Mouse (Mus musculus): Measurements from ENCODE around the gene Kcna5.

DNA sequence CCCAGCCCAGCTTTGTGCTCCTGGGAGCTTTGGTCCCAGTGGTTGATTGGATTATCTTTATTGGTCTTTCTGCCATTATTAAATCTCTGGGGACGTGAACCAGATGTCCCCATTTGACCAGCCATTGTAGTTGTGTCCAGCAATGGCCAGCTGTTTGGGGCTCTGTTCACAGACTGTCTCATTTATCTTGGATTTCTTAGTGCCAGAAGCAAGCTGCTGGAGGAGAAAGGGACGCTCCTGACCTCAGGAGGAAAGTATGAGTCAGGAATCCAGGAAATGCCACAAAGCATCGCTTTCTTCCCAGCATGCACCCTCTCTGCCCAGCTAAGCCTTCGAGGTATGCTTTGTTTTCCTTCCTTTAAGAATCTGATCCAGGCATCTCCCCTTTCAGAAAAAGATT, 48.1 kb downstream of the Kcna5 start:
- no peak for TF ChIP-seq POLR2A (IDR thresholded peaks at IDR 0.05; ENCODE audit: borderline replicate concordance, extremely low read depth, insufficient read depth, insufficient read length, poor library complexity, severe bottlenecking)
- no peak for TF ChIP-seq CTCF (IDR thresholded peaks at IDR 0.05; ENCODE audit: borderline replicate concordance, extremely low read depth, insufficient read depth, insufficient read length)
